Mouse (Mus musculus): Measurements from ENCODE around the gene Polm. TPM values are rescaled to one million over a fixed set of nuclear protein-coding genes. Genes with fewer than 3 reads are reported as not detected.

Gene Polm
- polyA plus RNA-seq, 1 experiment from 2014 or later, result 2.1 TPM

GRCm38 (mm10) chr11:5789754-5790333 is 48.0 kb downstream of the Polm start:
- no peaks in the 10 kb centered on the region for H3K27me3 ChIP-seq (ENCODE audit: insufficient read depth, low read length)
- 29% methylated on average over 3 of the region's 3 CpGs for WGBS (ENCODE audit: insufficient replicate concordance)
- DNase-seq (no peak), ATAC-seq (no peak)
- H3K36me3 ChIP-seq (replicated peaks; ENCODE audit: insufficient read depth, low read length), result peaks cover 31% of the 10 kb centered on the region
- H3K4me2 ChIP-seq (ENCODE audit: low read depth, low read length), result peak overlapping the region; percentile 84
- H3K4me3 ChIP-seq (ENCODE audit: low read depth, low read length), result peak overlapping the region; percentile 75
- H3K27ac ChIP-seq (ENCODE audit: low read depth), result peak overlapping the region; percentile 97
- TF ChIP-seq CTCF (IDR thresholded peaks at IDR 0.05; ENCODE audit: low read depth) (no peak), EP300 (IDR thresholded peaks at IDR 0.05; ENCODE audit: low read depth) (no peak)
- no peaks in the 10 kb centered on the region for H3K9me3 ChIP-seq (ENCODE audit: low read length)
- H3K9ac ChIP-seq (replicated peaks), result no peak overlapping the region; the same call in 1 of the 2 replicates
- peaks cover 23% of the 10 kb centered on the region for H3K4me1 ChIP-seq (ENCODE audit: insufficient read depth)

- Histone ChIP-seq H3K4me3 (ENCODE audit: low read depth, low read length) (peak overlapping the region; percentile 75), H3K9ac (replicated peaks) (peak overlapping the region; percentile 83), H3K9me3 (ENCODE audit: low read length) (no peaks in the 10 kb centered on the region), H3K36me3 (replicated peaks; ENCODE audit: insufficient read depth, low read length) (peaks cover 25% of the 10 kb centered on the region), H3K27ac (ENCODE audit: low read depth) (peak overlapping the region; percentile 97), H3K27me3 (ENCODE audit: insufficient read depth, low read length) (no peaks in the 10 kb centered on the region), H3K4me1 (ENCODE audit: insufficient read depth) (peaks cover 23% of the 10 kb centered on the region), H3K4me2 (ENCODE audit: low read depth, low read length) (peak overlapping the region; percentile 84)
- DNase-seq (no peak), ATAC-seq (peak; percentile 22; the same call in 1 of the 2 replicates)
- 28% methylated on average over 6 of the region's 6 CpGs for WGBS (ENCODE audit: insufficient replicate concordance)
- TF ChIP-seq EP300 (IDR thresholded peaks at IDR 0.05; ENCODE audit: low read depth) (no peak), CTCF (IDR thresholded peaks at IDR 0.05; ENCODE audit: low read depth) (peak; percentile 59)
Observed at GRCm38 (mm10) chr11:5789071-5789753, 48.6 kb downstream of the Polm start.

GRCm38 (mm10) chr11:5788056-5789014 is 49.5 kb downstream of the Polm start, which contains the start of gene Dbnl:
TSS of gene Dbnl (plus strand) at chr11:5788488.
- Histone ChIP-seq H3K27ac (ENCODE audit: low read depth) (peak within 1 kb of the TSS; percentile 97), H3K4me1 (ENCODE audit: insufficient read depth) (peaks cover 23% of the 10 kb centered on the region), H3K9ac (replicated peaks) (peak within 1 kb of the TSS; percentile 83), H3K4me3 (ENCODE audit: low read depth, low read length) (peak within 1 kb of the TSS; percentile 75), H3K9me3 (ENCODE audit: low read length) (no peaks in the 10 kb centered on the region), H3K36me3 (replicated peaks; ENCODE audit: insufficient read depth, low read length) (peaks cover 16% of the 10 kb centered on the region), H3K4me2 (ENCODE audit: low read depth, low read length) (peak within 1 kb of the TSS; percentile 84), H3K27me3 (ENCODE audit: insufficient read depth, low read length) (no peaks in the 10 kb centered on the region)
- WGBS (ENCODE audit: insufficient replicate concordance), result under 1% methylated on average over 74 of the region's 74 CpGs
- peak; percentile 92 for TF ChIP-seq CTCF (IDR thresholded peaks at IDR 0.05; ENCODE audit: low read depth)
- no peak for TF ChIP-seq EP300 (IDR thresholded peaks at IDR 0.05; ENCODE audit: low read depth)
- peak; percentile 95 for ATAC-seq
- peak; percentile 98 for DNase-seq

- Histone ChIP-seq H3K27ac (ENCODE audit: low read depth) (peak overlapping the region; percentile 97), H3K9ac (replicated peaks) (peak overlapping the region; percentile 83), H3K9me3 (ENCODE audit: low read length) (no peaks in the 10 kb centered on the region), H3K36me3 (replicated peaks; ENCODE audit: insufficient read depth, low read length) (peaks cover 13% of the 10 kb centered on the region), H3K4me2 (ENCODE audit: low read depth, low read length) (peak overlapping the region; percentile 84), H3K4me1 (ENCODE audit: insufficient read depth) (peaks cover 26% of the 10 kb centered on the region), H3K4me3 (ENCODE audit: low read depth, low read length) (peak overlapping the region; percentile 75), H3K27me3 (ENCODE audit: insufficient read depth, low read length) (no peaks in the 10 kb centered on the region)
- ATAC-seq (no peak), DNase-seq (no peak)
- 16% methylated on average over 8 of the region's 8 CpGs for WGBS (ENCODE audit: insufficient replicate concordance)
- no peak for TF ChIP-seq EP300 (IDR thresholded peaks at IDR 0.05; ENCODE audit: low read depth)
- no peak for TF ChIP-seq CTCF (IDR thresholded peaks at IDR 0.05; ENCODE audit: low read depth)
Observed at GRCm38 (mm10) chr11:5787671-5788055, 50.2 kb downstream of the Polm start.

- H3K4me1 ChIP-seq (ENCODE audit: insufficient read depth), result peaks cover 26% of the 10 kb centered on the region
Observed at GRCm38 (mm10) chr11:5785732-5786131, 52.1 kb downstream of the Polm start.

More at GRCm38 (mm10) chr11:5785732-5786131, 52.1 kb downstream of the Polm start:
- peaks cover 4% of the 10 kb centered on the region; the same call in 1 of the 2 replicates for H3K36me3 ChIP-seq (replicated peaks; ENCODE audit: insufficient read depth, low read length)
- no peaks in the 10 kb centered on the region for H3K27me3 ChIP-seq (ENCODE audit: insufficient read depth, low read length)
- TF ChIP-seq EP300 (IDR thresholded peaks at IDR 0.05; ENCODE audit: low read depth), result no peak
- no peak for TF ChIP-seq CTCF (IDR thresholded peaks at IDR 0.05; ENCODE audit: low read depth)
- no peak overlapping the region for H3K9ac ChIP-seq (replicated peaks)
- ATAC-seq (no peak), DNase-seq (no peak)
- H3K4me3 ChIP-seq (ENCODE audit: low read depth, low read length), result no peak overlapping the region
- no peak overlapping the region for H3K4me2 ChIP-seq (ENCODE audit: low read depth, low read length)
- H3K27ac ChIP-seq (ENCODE audit: low read depth), result peak overlapping the region; percentile 97
- H3K9me3 ChIP-seq (ENCODE audit: low read length), result no peaks in the 10 kb centered on the region
